Mouse (Mus musculus): ENCODE data around the gene Fcgr1. TPM values are rescaled to one million over a fixed set of nuclear protein-coding genes. Genes with fewer than 3 reads are reported as not detected.
"Not testable (repeated sequence)": the region's sequence is repeated elsewhere in the genome, so short reads cannot be mapped to it uniquely, and the experiment has no call there.

Gene Fcgr1
- polyA plus RNA-seq, 1 experiment: not detected

DNA sequence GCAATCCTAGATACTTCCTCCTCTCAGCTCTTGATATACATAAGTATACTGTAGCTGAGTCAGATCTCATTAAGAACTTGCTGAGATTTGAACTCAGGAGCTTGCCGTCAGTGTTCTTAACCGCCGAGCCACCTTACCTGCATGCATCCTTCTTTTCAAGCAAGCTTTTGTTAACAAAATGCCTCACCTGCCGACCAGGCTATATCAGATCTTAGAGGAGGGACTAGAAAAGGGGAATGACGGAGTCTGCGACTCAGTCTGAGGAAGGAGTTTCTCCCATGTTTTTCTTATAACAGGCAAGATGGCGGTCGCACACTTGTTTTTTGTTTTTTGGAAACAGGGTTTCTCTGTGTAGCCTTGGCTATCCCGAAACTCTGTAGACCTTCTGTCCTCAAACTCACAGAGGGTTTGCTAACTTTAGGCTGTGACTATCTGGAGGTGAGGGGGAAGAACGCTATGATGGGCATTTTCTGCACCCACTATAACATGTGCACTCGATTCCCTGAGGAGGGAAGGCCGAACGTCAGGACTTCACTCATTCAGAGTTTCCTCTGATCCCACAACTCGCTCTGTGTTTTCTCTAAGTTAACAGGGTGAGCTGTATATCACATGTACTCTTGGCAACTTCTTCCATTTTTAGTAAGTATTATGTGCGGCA, 35.1 kb upstream of the Fcgr1 start:
- WGBS: 22% methylated on average over 15 of the region's 15 CpGs
- TF ChIP-seq CTCF (IDR thresholded peaks at IDR 0.05; ENCODE audit: insufficient read depth, low read depth, low read length) (no peak), POLR2A (IDR thresholded peaks at IDR 0.05; ENCODE audit: insufficient read depth, low read depth, low read length) (no peak)
- Histone ChIP-seq H3K4me3 (ENCODE audit: insufficient read depth, low read depth, low read length) (no peak overlapping the region), H3K4me1 (ENCODE audit: control insufficient read depth, insufficient read depth, low read length) (no peaks in the 10 kb centered on the region; the same call in 1 of the 2 replicates), H3K27ac (ENCODE audit: insufficient read depth, low read depth, low read length) (no peak overlapping the region)

DNA sequence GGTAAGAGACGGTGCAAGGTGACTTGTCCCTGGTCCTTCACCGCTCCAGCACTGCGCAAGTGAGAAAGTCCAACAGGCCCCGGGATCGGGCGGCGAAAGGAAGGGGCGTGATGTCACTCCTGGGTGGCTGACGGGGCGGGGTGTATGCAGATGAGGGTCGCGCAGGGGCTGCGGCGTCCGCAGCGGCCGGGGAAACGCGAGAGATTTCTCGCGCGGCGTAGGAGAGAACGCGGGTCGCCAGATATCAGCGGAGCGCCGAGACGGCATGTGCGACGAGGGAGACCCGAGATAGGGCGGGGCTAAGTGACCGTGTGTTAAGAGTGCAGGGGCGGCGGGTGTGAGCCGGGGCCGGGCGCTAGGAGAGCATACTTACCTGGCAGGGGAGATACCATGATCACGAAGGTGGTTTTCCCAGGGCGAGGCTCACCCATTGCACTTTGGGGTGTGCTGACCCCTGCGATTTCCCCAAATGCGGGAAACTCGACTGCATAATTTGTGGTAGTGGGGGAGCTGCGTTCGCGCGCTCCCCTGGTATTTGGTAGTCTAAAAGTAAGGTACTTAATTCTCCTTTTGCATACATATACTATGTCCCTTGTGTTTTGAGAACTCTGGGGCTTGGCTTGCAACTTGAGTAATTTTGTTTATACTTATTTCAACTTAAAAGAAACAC, 34.4 kb upstream of the Fcgr1 start:
- H3K4me3 ChIP-seq (ENCODE audit: insufficient read depth, low read depth, low read length): peak overlapping the region; percentile 3; the same call in 1 of the 2 replicates
- H3K4me1 ChIP-seq (ENCODE audit: control insufficient read depth, insufficient read depth, low read length); H3K27ac ChIP-seq (ENCODE audit: insufficient read depth, low read depth, low read length): not testable (repeated sequence)
- WGBS: 2% methylated on average over 49 of the region's 49 CpGs

DNA sequence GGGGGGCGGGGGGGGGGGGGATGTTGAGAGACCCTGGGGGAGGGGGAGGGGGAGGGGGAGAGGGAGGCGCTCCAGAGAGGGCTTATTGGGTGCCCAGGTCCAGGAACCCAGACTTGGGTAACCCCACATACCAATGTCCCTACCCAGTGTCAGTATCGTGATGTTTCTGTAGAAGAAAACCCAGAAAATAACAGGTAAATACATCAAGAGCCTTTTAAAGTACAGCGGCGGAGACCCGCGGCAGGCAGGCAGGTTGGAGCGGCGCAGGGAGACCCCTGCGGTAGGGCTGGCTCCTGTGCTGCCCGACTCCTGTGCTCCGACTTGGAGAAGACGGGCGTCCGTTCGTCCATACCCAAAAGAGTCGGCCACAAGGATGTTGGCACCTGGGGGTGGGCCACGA, 33.9 kb upstream of the Fcgr1 start:
- no peaks in the 10 kb centered on the region for H3K4me1 ChIP-seq (ENCODE audit: control insufficient read depth, insufficient read depth, low read length)
- WGBS: under 1% methylated on average over 17 of the region's 18 CpGs
- no peak overlapping the region for H3K27ac ChIP-seq (ENCODE audit: insufficient read depth, low read depth, low read length)
- H3K4me3 ChIP-seq (ENCODE audit: insufficient read depth, low read depth, low read length): peak overlapping the region; percentile 3; the same call in 1 of the 2 replicates
- TF ChIP-seq CTCF (IDR thresholded peaks at IDR 0.05; ENCODE audit: insufficient read depth, low read depth, low read length) (no peak), POLR2A (IDR thresholded peaks at IDR 0.05; ENCODE audit: insufficient read depth, low read depth, low read length) (no peak)

DNA sequence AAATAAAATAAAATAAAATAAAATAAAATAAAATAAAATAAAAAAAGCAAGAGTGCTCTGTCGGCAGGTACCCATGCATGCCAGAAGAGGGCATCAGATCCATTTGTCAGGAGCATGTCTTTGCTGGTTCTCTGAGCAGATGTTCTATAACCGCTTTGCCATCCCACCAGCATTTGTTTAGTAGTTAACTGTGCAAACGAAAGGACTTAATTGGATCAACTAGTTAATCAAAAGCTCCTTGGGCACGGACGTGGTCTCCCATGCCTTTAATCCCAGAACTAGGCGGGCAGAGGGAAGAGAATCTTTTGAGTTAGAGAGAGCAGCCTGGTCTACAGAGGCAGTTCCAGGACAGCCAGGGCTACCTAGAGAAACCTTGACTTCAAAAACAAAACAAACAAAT, 33.4 kb upstream of the Fcgr1 start:
- Histone ChIP-seq H3K4me3 (ENCODE audit: insufficient read depth, low read depth, low read length) (no peak overlapping the region), H3K4me1 (ENCODE audit: control insufficient read depth, insufficient read depth, low read length) (no peaks in the 10 kb centered on the region), H3K27ac (ENCODE audit: insufficient read depth, low read depth, low read length) (no peak overlapping the region)
- 5% methylated on average over 6 of the region's 6 CpGs for WGBS
- TF ChIP-seq POLR2A (IDR thresholded peaks at IDR 0.05; ENCODE audit: insufficient read depth, low read depth, low read length) (no peak), CTCF (IDR thresholded peaks at IDR 0.05; ENCODE audit: insufficient read depth, low read depth, low read length) (no peak)

DNA sequence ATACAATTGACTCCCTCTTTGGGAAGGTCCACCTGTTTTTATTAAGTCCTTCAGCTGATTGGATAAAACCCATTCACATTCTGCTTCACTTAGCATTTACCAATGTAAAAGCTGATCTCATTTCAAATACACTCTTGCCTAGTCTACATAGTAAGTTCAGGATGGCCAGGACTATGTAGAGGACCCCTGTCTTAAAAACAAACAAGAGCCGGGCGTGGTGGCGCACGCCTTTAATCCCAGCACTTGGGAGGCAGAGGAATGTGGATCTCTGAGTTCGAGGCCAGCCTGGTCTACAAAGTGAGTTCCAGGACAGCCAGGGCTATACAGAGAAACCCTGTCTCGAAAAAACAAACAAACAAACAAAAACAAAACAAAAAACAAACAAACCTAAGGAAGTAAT, 30.0 kb upstream of the Fcgr1 start:
- not testable (repeated sequence) for H3K27ac ChIP-seq (ENCODE audit: insufficient read depth, low read depth, low read length); H3K4me1 ChIP-seq (ENCODE audit: control insufficient read depth, insufficient read depth, low read length); H3K4me3 ChIP-seq (ENCODE audit: insufficient read depth, low read depth, low read length)
- 69% methylated on average over 6 of the region's 6 CpGs for WGBS

DNA sequence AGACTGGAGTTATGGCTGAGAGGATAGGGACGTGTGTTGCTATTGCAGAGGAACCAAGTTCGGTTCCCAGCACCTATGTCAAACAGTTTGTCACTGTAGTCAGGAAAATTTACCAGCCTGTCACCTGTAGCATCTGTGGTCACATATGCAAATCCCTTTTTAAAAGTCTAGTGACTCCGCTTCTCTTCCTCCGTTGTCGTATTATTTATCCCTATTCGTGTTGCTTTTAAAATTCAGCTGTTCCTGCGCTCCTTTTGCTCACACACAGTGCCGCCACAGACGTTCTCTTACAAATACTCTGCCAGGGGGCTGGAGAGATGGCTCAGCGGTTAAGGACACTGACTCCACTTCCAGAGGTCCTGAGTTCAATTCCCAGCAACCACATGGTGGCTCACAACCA, 28.8 kb upstream of the Fcgr1 start:
- Histone ChIP-seq H3K4me1 (ENCODE audit: control insufficient read depth, insufficient read depth, low read length) (no peaks in the 10 kb centered on the region), H3K27ac (ENCODE audit: insufficient read depth, low read depth, low read length) (no peak overlapping the region), H3K4me3 (ENCODE audit: insufficient read depth, low read depth, low read length) (no peak overlapping the region)
- TF ChIP-seq POLR2A (IDR thresholded peaks at IDR 0.05; ENCODE audit: insufficient read depth, low read depth, low read length) (no peak), CTCF (IDR thresholded peaks at IDR 0.05; ENCODE audit: insufficient read depth, low read depth, low read length) (no peak)
- WGBS: 20% methylated on average over 10 of the region's 10 CpGs

DNA sequence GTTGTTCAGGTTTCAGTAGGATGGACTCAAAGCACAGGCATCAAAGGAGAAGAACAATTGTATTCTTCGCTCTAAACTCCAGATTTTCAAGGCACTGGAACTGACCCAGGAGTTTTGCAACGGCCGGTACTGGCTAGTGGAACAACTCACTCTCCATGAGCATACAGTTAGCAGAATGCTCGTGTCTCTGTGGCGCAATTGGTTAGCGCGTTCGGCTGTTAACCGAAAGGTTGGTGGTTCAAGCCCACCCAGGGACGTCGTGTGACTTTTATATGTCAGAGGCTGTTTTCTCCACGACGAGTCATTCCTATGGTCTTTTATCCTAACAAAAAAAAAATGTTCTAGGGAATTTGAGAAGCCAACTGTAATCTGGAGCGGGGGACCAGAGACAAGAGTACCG, 28.1 kb upstream of the Fcgr1 start:
- H3K4me1 ChIP-seq (ENCODE audit: control insufficient read depth, insufficient read depth, low read length): no peaks in the 10 kb centered on the region
- WGBS: 20% methylated on average over 15 of the region's 15 CpGs
- no peak overlapping the region for H3K27ac ChIP-seq (ENCODE audit: insufficient read depth, low read depth, low read length)
- no peak overlapping the region for H3K4me3 ChIP-seq (ENCODE audit: insufficient read depth, low read depth, low read length)
- no peak for TF ChIP-seq CTCF (IDR thresholded peaks at IDR 0.05; ENCODE audit: insufficient read depth, low read depth, low read length)
- no peak for TF ChIP-seq POLR2A (IDR thresholded peaks at IDR 0.05; ENCODE audit: insufficient read depth, low read depth, low read length)

DNA sequence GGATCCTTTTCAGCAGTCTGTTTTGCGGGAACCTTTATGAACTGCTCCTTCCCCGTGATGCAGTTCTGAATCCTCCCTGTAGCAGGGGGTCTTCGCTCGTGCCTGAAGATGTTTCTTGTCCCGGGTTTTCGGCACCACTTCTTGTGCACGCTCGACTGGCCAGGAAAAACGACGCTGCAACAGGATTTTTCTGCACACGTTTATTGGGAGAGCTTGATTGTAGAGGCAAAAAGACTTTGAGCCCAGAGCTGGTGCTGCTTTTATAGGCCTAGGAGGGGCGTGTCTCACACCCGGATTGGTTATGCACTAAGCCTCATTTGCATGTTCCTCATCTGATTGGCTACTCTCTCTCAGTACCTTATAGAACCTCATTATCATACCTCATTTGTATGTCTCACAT, 26.2 kb upstream of the Fcgr1 start:
- not testable (repeated sequence) for H3K4me3 ChIP-seq (ENCODE audit: insufficient read depth, low read depth, low read length); H3K27ac ChIP-seq (ENCODE audit: insufficient read depth, low read depth, low read length); H3K4me1 ChIP-seq (ENCODE audit: control insufficient read depth, insufficient read depth, low read length)
- WGBS: 88% methylated on average over 13 of the region's 13 CpGs

DNA sequence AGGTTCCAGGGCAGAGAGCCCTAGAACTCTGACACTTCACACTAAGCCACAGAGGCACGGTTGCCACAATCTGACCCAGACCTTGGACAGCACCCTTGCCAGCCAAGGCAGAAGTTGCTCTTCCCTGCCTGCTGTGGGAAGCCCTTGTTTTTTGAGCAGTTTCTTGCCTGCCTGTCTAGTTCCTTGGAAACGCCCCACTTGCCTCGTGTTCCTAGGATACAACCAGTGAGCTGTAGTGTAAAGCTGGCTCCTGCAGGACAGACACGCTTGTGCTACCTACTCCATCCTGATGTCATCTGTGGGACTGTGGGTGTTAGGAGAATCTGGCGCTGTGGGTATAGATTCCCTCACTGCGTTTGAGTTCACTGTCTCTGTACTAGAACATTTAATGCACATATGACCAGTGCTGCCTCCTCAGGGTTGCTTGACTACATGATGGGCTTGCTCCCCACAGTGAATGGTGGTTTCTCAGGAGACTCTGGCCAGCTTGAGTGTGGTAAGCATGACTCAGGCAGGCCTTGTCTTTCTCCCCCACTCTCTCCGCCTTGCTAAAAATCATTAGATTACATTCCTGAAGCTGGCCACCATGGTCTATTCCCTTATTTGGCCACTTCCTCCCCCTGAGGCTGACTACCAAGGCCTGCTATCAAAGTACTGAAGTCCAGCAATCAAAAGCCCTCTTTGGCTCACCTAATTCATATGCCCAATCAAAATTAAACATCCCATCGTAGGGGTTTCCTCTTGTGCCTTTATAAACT, 18.8 kb upstream of the Fcgr1 start:
- no peak for TF ChIP-seq POLR2A (IDR thresholded peaks at IDR 0.05; ENCODE audit: insufficient read depth, low read depth, low read length)
- no peak for TF ChIP-seq CTCF (IDR thresholded peaks at IDR 0.05; ENCODE audit: insufficient read depth, low read depth, low read length)
- Histone ChIP-seq H3K27ac (ENCODE audit: insufficient read depth, low read depth, low read length) (no peak overlapping the region), H3K4me3 (ENCODE audit: insufficient read depth, low read depth, low read length) (no peak overlapping the region), H3K4me1 (ENCODE audit: control insufficient read depth, insufficient read depth, low read length) (no peaks in the 10 kb centered on the region)
- 60% methylated on average over 8 of the region's 8 CpGs for WGBS

Measured in olfactory bulb, adult 2 months (tissue).